Mouse (Mus musculus) 3T3-L1 (cell line): Measurements from ENCODE around the gene Esrrg.

Experiments used
- DNase-seq: peaks from one replicate; pipeline ENCODE4 v3.0.0-alpha.2; 2015; ENCODE audit warnings: low read depth, low spot score

The Esrrg gene

GRCm38 (mm10) chr1:187608261-187608921 lies at the start of gene Esrrg:
Gene Esrrg, plus strand, starts transcription at chr1:187608791.
- DNase-seq, result no peak

GRCm38 (mm10) chr1:187583982-187584381 lies 24.6 kb upstream of the Esrrg start:
- no peak for DNase-seq

- DNase-seq, result no peak
These were observed 22.0 kb upstream of the Esrrg start for GRCm38 (mm10) chr1:187586541-187587075.

GRCm38 (mm10) chr1:187602942-187603341 lies 5.6 kb upstream of the Esrrg start:
- no peak for DNase-seq

- no peak for DNase-seq
These were observed 4.5 kb upstream of the Esrrg start for GRCm38 (mm10) chr1:187604063-187604484.

- no peak for DNase-seq
These were observed 3.8 kb upstream of the Esrrg start for GRCm38 (mm10) chr1:187604691-187605310.

- no peak for DNase-seq
These were observed 3.0 kb upstream of the Esrrg start for GRCm38 (mm10) chr1:187605391-187606270.

- DNase-seq, result no peak
These were observed 2.1 kb upstream of the Esrrg start for GRCm38 (mm10) chr1:187606271-187607040.

GRCm38 (mm10) chr1:187607065-187608047 lies 1.2 kb upstream of the Esrrg start:
- no peak for DNase-seq

GRCm38 (mm10) chr1:187609021-187609852 lies 646 bp downstream of the Esrrg start:
- no peak for DNase-seq

- no peak for DNase-seq
These were observed 1.3 kb downstream of the Esrrg start for GRCm38 (mm10) chr1:187609853-187610230.

GRCm38 (mm10) chr1:187610336-187610948 lies 1.9 kb downstream of the Esrrg start:
- DNase-seq, result no peak

- DNase-seq, result no peak
These were observed 3.3 kb downstream of the Esrrg start for GRCm38 (mm10) chr1:187611925-187612324.

- DNase-seq, result no peak
These were observed 4.7 kb downstream of the Esrrg start for GRCm38 (mm10) chr1:187613277-187613676.

- DNase-seq, result no peak
These were observed 15.4 kb downstream of the Esrrg start for GRCm38 (mm10) chr1:187623981-187624380.

- DNase-seq, result no peak
These were observed 21.8 kb downstream of the Esrrg start for GRCm38 (mm10) chr1:187630361-187630760.

GRCm38 (mm10) chr1:187631486-187631885 lies 22.9 kb downstream of the Esrrg start:
- DNase-seq, result no peak

GRCm38 (mm10) chr1:187645258-187645657 lies 36.7 kb downstream of the Esrrg start:
- no peak for DNase-seq

- DNase-seq, result no peak
These were observed 40.0 kb downstream of the Esrrg start for GRCm38 (mm10) chr1:187648551-187648950.
